Mouse (Mus musculus) layer of hippocampus, postnatal 36 days (tissue): Measurements from ENCODE around the gene Ago1. TPM values are rescaled to one million over a fixed set of nuclear protein-coding genes. Genes with fewer than 3 reads are reported as not detected.

ENCODE experiments used
- DNase-seq, 2 experiments: peaks; one replicate each; pipeline ENCODE4 v3.0.0; 2022
- total RNA-seq, 2 experiments: library from RNA; stranded (reverse); gene quantifications; 2 replicates each; pipeline ENCODE4 v1.2.3; 2021

The Ago1 gene
- total RNA-seq, 2 experiments from 2014 or later = 60.0 to 60.5 TPM

DNA sequence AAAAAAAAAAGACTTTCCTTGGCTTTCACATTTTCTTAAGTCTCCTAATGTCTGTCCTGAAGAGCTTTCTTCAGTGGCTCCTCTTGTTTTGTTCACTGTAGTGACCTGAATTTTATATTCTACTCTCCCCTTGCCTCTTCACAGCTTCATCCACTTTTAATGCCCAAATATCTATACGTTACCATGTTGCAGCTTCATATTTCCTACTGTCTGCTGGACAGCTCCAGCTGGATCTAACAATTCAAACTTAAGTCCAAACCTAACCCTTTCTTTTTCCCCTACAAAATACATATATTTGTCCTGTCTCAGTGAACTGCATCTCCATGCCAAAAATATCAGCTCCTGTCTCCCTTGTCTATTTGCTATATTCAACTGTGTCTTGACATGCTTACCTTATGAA, 951 bp upstream of the Ago1 start:
- no peak for DNase-seq

DNA sequence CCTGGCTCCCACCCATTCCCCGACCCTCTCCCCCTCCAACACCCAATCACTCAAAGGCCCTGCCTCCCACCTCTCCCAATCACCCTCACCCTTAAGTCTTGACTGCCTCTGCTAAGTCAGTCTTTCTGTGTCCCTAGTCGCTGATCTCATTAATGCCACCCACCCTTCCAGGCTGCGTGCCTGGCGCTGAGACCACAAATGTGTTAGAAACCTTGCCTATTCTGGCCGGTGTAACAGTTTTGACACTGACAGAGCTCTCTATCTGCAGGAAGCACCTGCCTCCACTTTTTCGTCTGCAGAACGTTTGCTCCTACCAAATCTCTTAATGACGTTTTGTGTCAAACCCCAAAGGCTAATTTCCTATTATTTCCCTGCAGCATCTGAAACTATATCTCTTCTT, 542 bp upstream of the Ago1 start:
- no peak for DNase-seq

DNA sequence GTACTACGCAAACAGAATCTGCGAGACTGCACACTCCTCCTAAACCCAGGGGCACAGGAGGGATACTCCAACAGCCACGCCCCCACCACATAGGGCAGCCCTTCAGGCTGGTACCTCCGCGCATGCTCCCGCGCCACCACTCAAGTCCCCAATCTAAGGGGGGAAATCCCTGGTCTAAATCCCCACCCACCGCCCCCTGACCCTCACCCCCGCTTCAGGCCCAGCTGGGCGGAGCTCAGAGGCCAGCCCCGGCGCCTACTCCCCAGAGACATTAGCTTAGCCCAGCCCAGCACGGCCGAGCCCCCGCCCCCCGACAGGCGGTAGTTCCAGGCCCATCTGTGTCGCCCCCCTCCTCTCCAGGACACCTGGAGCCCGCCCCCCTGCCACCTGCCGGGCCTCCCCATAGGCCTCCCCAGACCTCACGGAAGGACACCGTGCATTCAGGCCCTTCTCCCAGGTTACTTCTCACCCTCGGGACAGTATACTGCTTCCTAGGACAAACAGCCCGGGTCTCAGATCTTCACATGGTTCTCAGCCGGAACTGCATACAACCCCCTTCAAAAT, 580 bp downstream of the Ago1 start:
- DNase-seq = peak; percentile 51 to 52

DNA sequence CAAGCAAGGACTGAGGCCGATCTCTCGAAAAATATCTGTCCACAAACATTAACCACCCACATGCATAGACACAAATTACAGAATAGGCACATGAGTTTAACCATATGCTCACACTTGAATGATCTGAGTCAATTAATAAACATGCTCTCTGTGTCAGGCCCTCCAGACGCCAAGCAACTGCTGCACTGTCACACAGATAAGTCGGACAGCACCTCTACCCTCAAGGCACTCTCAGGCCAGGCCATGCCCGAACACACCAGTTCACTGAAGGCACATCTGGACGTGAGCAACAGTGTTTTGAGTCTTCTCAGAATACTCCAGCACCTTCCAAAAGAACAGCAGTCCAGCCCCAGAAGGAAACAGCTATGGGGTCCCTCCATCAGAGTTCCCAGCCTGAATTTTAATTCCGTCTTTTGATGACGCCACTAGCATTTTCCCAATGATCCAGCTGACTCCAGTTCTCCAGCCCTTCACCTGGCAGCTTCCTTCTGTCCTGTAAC, 2.1 kb downstream of the Ago1 start:
- no peak for DNase-seq

DNA sequence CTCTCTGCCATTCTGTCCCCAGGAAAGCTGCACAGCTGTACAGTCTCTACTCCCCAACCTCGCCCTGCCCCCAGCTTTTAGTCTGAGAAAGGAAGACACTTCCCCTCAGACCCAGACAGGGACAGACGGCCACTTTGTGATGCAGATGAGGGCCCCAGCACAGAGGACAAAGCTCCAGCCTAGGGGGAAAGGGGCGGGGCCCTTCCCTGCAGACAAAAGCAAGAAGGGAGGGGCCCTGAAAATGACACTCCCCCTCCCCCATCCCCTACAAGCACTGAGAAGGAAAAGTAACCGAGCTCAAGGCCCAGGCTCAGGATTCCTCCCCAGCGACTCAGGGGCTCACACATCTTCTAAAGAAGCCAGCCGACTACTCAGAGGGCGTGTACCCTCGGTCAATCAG, 2.5 kb downstream of the Ago1 start:
- peak; percentile 43 to 46 for DNase-seq

DNA sequence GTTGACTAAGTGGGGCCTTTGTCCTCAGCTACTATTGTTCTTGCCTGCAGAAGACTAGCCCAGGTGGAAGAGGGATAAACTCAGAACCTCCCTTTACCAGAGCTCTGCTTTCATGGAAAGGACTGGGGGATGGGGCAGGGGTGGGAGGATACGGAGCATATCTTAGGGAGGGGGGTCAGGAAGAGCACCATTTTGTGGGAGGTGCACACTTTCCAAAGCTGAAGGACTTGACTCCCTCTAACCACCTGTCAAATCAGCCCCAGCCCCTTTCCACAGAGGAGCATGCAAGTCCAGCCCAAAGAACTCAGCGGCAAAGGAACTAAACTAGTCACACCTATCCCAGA, 3.5 kb downstream of the Ago1 start:
- no peak for DNase-seq

DNA sequence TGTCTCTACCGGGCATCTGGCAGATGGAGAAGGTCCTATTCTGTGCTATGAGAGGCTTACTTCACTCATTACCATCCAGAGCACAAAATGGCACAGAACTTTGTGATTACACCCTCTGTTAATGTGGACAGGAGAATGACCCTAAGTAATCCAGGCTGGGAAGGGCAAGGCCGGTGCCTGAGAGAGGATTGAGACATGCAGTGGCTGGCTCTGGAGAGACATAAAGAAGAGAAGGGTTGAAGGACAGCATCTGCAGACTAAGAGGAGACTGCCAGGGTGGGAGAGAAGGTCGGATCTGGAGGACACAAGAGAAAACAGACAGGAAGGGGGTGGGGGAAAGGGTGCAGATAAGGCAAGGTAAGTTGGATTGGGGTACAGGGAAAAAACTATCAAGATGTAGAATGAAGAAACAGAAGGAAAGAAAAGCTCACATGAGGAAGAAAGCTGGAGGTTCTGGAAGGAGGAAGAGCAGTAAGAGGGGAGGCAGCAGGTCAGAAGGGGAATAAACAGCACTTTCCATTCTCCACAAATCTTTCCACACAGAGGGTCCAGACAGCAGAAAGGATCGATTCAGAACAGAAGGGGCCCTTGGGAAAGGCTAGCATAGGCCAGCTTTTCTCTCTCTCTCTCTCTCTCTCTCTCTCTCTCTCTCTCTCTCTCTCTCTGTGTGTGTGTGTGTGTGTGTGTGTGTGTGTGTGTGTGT, 4.0 kb downstream of the Ago1 start:
- DNase-seq = no peak

DNA sequence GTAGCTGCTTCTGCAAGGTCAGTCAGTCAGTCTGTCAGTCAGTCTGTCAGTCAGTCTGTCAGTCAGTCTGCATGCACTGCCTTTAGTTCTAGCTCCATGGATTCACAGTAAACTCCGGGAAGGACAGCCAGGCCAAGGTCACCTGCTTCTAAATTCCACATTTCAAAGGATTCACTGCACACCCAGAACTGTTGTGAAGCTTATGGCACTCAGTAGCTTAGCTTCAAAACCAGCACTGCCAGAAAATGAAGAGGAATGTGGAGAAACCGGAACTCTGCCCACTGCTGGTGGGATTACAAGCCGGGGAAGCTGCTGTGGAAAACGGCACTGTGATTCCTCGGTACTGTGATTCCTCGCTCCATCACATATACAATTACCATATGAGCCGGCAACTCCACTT, 12.9 kb downstream of the Ago1 start:
- no peak for DNase-seq

DNA sequence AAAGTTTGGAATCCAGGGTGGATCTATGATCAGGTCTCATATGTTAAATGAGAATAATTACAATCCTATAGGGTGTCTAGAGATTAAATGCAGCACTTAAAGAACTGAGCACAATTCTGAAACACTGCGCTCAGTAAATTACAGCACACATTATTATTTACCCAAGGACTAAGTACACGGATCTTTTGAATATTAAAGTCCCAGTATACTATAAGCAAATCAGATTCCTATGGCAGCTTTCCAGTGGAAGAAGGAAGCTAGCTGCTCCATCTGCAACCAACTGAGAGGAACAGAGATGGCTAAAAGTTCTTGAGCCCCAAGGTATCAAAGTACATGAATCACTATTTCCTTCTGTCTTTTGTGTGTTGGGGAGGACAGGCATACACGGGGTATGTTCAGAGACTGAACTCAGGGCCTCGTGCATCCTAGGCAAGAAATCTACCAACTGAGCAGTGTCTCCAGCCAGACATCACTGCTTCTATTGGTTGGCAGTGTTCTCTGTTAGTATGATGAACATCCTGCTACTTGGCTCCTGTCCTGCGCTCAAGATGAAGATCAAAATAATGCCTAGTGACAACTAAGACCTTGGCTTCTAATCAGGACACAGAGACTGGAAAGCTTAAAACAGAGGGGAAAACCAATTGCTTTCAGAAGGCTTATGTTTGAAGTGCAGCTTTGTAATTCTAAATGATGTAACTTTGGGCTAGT, 13.7 kb downstream of the Ago1 start:
- no peak for DNase-seq

DNA sequence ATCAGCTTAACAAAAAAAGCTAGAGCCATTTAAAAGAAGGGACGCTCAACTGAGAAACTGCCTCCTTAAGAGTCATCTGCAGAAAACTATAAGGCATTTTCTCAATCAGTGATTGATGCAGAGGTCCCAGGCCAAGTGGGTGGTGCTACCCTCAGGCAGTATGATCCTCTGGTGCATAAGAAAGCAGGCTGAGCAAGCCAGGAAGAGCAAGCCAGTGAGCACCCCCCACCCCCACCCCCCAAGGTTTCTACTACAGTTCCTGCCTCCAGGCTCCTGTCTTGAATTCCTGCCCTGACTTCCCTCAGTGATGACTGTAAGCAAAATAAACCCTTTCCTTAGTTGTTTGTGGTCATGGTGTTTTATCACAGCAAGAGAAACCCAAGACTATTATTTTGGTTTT, 18.1 kb downstream of the Ago1 start:
- no peak for DNase-seq

DNA sequence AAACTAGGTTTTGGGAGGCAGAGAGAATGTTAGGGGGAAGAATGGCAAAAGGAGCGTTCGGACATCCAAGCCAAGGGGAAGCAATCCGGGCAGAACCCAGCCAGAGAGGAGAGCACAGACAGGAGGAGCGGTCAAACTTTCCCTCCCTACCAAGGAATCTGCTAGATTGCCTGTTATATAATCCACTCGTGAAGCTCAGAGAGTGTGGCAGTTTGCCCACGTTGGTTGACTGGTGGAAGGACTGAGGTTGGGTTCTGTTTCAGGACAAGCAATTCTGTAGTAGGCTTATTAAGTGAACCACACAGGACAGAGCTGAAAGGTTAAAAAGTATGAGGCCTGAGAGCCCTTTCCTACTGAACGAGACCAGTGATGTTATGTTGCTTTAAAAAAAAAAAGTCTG, 21.3 kb downstream of the Ago1 start:
- DNase-seq = no peak

DNA sequence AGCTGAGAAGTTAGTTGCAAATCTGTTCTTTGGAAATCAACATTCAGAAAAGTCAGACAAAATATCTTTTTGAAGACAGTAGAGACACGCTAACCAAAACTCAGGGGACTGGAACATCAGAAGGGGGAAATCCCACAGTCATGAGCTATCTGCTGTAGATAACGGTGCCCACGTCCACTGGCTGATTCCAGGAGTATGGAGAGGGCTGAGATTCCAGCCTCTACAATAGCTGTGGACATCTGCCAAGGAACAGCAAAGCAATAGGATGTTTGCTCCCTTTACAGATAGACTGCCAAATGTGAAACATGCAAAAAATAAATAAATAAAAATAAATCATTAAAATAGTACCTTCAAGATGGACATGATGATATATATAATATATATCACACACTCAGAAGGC, 23.9 kb downstream of the Ago1 start:
- DNase-seq = no peak

DNA sequence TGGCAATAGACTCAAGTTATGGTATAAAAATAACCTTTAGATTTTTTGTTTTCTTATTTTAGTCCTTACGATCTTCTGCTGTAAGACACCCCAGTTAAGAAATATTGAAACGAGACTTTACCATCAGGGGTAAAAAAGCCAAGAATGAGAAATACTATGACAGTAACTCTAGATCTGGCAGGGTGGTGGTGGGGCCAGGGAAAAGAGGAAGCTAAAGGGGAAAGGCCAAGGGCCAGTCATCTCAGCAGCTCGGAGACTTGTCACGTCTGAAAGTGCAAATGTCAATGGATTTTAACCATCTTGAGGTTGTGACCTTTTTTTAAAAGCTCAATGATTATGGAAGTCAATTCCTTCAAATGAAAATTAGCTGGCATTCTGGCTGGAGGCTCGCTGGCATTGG, 30.1 kb downstream of the Ago1 start:
- DNase-seq = no peak

DNA sequence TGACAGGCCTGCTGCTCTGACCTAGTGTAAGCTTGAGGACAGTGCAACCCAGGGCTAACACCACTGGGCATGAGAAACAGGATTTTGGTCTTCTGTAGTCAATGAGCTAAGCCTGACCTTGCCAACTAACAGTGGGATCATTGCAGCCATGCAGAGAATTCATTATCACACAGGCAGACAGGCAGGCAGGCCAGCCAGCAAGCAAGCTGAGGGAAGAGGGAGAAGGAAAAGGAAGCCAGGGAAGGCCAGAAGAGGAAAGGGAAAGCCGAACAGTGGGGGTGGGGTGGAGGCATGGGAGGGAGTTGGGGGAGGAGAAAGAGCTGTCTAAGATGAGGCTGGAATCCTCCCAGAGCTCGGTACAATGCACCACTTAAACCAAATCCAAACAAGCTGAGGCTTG, 32.1 kb downstream of the Ago1 start:
- peak in 1 of 2 experiments; percentile 29 for DNase-seq

DNA sequence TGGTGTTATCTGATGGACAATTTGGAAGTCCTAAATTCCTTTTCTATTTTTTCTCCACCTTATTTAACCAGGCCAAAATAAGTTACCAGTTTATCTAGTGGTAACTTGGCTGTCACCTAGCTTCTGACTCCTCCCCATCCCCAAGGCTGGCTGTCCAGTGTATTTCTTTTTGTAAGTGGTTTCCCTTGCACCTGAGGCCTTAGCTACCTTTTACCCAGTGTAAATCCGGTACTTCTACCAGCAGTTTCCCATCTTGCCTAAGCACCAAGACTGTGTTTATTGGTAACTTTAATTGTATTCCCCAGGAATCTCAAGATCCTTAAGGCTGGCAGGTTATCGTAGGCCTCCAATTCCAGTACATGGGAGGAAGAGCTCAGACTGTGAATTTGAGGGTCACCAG, 34.3 kb downstream of the Ago1 start:
- no peak for DNase-seq

DNA sequence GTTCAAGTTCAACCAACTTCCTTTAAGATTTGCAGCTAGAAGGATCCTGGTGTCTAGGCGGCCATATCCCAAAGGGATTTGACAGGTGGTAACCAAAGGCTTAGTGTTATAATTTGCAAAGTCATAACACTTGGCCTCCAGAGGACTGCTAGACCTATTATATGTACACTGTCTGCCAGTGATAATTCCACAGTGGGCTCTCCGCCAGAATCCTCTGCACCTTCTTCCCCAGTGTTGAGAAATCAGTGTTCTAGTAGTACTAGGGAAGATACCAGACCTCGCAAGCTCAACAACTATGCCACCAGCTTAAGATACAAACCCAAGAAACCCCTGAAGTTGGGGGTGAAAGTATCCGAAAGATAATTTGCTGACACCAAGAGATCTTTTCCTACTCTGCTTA, 35.2 kb downstream of the Ago1 start:
- DNase-seq = no peak

DNA sequence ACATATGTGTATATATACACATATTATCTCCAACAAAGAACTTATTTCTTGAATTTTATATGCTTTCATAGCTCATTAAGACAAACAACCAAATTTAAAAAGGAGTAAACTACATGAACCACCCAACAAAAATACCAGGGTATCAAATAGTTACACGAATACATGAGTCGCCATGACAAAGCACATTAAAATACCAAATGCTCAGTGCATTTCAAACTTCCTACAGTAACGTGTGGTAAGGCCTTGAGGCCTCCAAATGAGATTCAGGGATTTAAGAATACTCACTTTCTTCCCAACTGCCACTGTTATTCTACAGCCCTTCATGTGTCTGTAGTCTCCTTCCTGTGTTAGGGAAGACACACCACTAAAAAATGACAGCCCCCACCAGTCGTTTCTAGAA, 36.6 kb downstream of the Ago1 start:
- DNase-seq = no peak

DNA sequence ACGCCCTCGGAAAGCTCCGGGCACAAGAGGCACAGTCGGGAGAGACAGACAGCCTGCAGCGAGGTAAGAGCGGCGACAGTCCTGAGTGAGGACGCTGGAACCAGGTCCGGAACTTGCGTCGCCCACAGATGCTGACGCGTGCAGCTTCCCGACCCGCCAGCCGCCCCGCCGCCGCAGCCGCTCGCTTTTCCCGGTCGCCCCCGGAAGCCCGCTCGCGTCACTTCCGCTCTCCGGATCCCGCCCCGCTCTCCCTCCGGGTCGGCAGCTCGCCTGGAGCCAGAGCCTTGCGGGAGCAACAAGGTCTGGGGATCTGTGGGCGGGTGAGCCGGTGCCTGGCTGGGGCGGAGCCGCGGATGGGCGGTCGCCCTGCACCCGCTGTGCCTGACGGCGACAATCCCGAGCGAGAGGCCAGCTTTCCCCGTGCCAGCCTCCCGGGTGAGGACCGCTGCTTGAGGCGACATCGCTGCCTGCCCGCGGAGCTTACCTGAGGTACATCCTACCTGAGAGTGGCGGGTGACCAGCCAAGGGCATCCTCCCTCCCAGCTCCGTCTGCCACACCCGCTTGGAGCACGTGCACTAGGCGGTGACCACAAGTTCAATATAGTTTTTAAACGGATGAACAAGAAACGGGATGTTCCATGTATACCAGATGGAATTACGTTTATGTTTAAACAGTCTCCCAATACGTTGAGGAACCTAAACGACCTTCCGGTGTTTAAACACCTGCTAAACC, 38.9 kb downstream of the Ago1 start, which contains the start of gene Ago3:
Ago3 (minus strand) TSS at position 210 of the 733 bp plus-strand sequence.
- peak; percentile 95 to 96 for DNase-seq

DNA sequence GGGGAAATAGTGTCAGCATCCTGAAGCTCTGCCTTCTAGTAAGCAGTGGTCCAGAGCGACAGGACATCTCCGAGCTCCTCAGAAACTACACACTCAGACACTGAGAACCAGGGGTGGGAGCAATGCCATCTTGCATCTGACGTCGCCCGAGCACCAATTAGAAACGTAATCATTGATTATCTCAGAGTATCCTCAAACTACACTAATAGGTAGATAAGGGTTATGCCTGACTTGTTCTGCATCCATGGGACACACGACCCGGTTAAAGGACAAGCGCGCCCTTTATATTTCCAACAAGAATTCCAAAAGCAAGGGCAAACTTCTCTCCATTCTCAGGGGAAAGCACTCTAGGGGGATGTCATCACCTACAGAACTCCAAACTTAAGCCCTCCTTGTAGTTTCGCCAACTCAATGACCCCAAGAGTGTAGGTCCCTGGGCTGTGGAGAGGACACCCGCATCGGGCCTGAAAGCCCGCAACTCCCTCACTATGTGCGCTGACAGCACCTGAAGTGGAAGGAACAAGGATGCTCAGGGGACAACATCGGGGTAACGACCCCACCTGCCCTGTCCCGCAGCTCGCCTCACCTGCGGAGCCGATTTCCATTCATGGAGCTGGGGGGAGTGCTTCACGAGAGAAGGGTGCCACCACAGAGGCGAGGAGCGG, 39.6 kb downstream of the Ago1 start:
- DNase-seq = peak in 1 of 2 experiments; percentile 15

DNA sequence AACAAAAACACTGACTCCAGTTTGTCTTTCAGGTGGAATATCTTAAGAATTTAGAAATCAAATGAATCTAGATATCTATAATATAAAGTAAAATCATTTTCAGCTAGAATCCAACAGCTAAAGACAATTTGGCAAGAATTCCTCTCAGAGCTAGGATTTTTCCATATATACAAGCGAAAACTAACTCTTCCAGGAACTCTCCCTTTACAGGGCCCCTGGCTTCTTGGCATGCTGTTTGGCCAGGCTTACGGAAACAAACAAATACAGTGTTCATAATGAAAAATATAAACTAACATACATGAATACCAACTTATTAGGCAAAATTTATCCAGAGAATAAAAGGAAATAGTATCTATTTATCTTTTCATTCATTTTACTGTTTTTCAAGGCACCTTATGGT, 44.5 kb downstream of the Ago1 start:
- no peak for DNase-seq

DNA sequence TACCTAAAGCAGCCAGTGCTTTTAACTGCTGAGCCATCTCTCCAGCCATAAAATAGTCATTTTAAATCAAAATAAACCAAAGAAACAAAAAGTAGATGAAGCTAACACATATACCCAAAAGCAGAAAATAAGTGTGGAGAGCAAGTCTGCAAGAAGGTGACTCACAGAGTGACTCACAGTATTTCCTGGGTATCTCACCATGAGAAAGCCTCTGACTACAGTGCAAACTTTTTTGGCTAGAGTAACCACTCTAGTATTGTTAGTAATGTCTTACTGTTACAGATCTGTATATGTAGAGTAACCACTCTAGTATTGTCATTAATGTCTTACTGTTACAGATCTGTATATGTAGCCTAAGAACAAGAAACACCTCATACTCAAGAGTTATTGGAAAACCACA, 52.7 kb downstream of the Ago1 start:
- no peak for DNase-seq

DNA sequence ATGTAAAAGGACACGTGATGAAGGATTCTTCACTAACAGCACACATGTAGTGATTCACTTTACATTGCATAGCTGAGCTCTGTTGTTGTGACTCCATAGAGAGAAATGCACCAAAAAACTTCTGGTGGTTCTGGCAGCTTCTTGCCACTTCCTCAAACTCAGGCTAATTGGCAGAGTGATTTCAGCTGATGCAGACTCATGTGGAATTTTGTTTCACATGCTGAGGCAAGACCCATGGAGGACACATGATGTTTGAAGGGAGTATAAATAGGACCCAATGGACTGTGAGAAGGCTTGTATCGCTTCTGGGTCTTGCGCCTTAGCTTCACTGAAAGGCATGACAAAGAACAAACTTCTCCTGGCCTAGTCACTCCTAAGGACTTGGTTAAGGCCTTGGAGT, 55.9 kb downstream of the Ago1 start:
- DNase-seq = no peak
